Mouse (Mus musculus) CH12.LX (cell line): ENCODE results near the gene Tmem19.

ENCODE experiments used
- CHD1 ChIP-seq: IDR thresholded peaks from 2 replicates; pipeline ENCODE4 v1.6.1; 2012; ENCODE audit warnings: low read depth, low read length, improper control_type of control experiment, inconsistent platforms
- CTCF ChIP-seq, 2 experiments: IDR thresholded peaks in 1 of 2; conservative IDR thresholded peaks in 1 of 2; 2 replicates each; pipeline ENCODE4 v1.5.1; 2011 to 2012; ENCODE audit warnings: low read depth in 2 of 2, low read length in 2 of 2, improper control_type of control experiment in 1 of 2, inconsistent platforms in 1 of 2, mild to moderate bottlenecking in 1 of 2, moderate library complexity in 1 of 2
- E2F4 ChIP-seq: IDR thresholded peaks from 2 replicates; pipeline ENCODE4 v1.6.1; 2011; ENCODE audit warnings: low read depth, low read length, improper control_type of control experiment; ENCODE audit not compliant: insufficient replicate concordance
- EP300 ChIP-seq: IDR thresholded peaks from 2 replicates; pipeline ENCODE4 v1.6.1; 2011; ENCODE audit warnings: low read length, improper control_type of control experiment
- HCFC1 ChIP-seq: IDR thresholded peaks from 2 replicates; pipeline ENCODE4 v1.6.1; 2012; ENCODE audit warnings: low read depth, mild to moderate bottlenecking, inconsistent platforms, low read length, improper control_type of control experiment
- NELFE ChIP-seq: IDR thresholded peaks from 2 replicates; pipeline ENCODE4 v1.6.1; 2011; ENCODE audit warnings: low read depth, low read length, improper control_type of control experiment
- POLR2A ChIP-seq: IDR thresholded peaks from 2 replicates; pipeline ENCODE4 v1.6.1; 2011; ENCODE audit warnings: low read depth, mild to moderate bottlenecking, improper control_type of control experiment, low read length
- POLR2AphosphoS2 ChIP-seq: IDR thresholded peaks from 2 replicates; pipeline ENCODE4 v1.6.1; 2011; ENCODE audit warnings: low read depth, low read length, improper control_type of control experiment
- TCF12 ChIP-seq: IDR thresholded peaks from 2 replicates; pipeline ENCODE4 v1.6.1; 2014; ENCODE audit warnings: low read depth, mild to moderate bottlenecking, inconsistent platforms, low read length, improper control_type of control experiment
- UBTF ChIP-seq: IDR thresholded peaks from 2 replicates; pipeline ENCODE4 v1.6.1; 2012; ENCODE audit warnings: low read depth, mild to moderate bottlenecking, inconsistent platforms, low read length, improper control_type of control experiment, moderate library complexity
- USF2 ChIP-seq: conservative IDR thresholded peaks from 2 replicates; pipeline ENCODE4 v1.6.1; 2011; ENCODE audit warnings: low read depth, low read length, improper control_type of control experiment

DNA sequence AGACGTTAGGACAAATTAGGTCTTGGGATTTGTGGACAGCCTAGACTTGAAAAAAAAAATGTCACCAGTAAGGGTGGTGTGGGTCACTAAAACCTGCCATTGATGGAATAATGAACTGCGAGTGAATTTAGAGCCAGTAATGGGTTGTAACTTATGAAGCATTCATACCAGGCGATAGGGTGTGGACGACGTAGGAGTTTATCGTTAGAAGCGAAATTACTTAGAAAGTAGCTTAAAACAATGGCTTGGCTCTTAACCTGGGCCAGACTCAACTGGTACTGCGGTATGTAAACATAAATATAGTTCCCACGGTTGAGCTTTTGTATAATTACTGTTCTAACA, 293 bp upstream of the Tmem19 start:
- TF ChIP-seq POLR2AphosphoS2: no peak
- TF ChIP-seq POLR2A: no peak
- no peak for TF ChIP-seq CTCF (conservative IDR thresholded peaks at IDR 0.05 in 1 of 2, IDR thresholded peaks at IDR 0.05 in 1 of 2; ENCODE audit: low read depth in 2 of 2, low read length in 2 of 2)
- TF ChIP-seq TCF12: no peak
- TF ChIP-seq CHD1: no peak
- TF ChIP-seq NELFE: no peak
- TF ChIP-seq USF2: no peak
- TF ChIP-seq HCFC1: no peak
- TF ChIP-seq E2F4: no peak
- TF ChIP-seq UBTF: no peak; the same call in 1 of the 2 replicates
- TF ChIP-seq EP300: no peak
